Mouse (Mus musculus): Measurements from ENCODE around the gene Slc28a1.

Slc28a1 gene

GRCm38 (mm10) chr7:81114555-81114954 is at the start of gene Slc28a1:
TSS of gene Slc28a1 (plus strand) at chr7:81114799.
- no peaks in the 10 kb centered on the region for H3K36me3 ChIP-seq (ENCODE audit: insufficient read depth, low read length)

GRCm38 (mm10) chr7:81066714-81067113 is 47.9 kb upstream of the Slc28a1 start:
- Histone ChIP-seq H3K27me3 (ENCODE audit: insufficient read depth, low read length) (no peaks in the 10 kb centered on the region), H3K4me1 (replicated peaks; ENCODE audit: low read depth, low read length) (peaks cover 56% of the 10 kb centered on the region), H3K9me3 (ENCODE audit: low read length) (no peaks in the 10 kb centered on the region), H3K4me3 (replicated peaks; ENCODE audit: low read length) (no peak overlapping the region), H3K36me3 (ENCODE audit: insufficient read depth, low read length) (0 out of 2 replicates have a peak, but pooled peaks cover 4% of the 10 kb centered on the region)
- TF ChIP-seq NANOG (IDR thresholded peaks at IDR 0.05; ENCODE audit: borderline replicate concordance, low read length) (no peak), CTCF (conservative IDR thresholded peaks at IDR 0.05; ENCODE audit: low read length) (no peak), POU5F1 (IDR thresholded peaks at IDR 0.05; ENCODE audit: borderline replicate concordance, low read length) (no peak)

More at GRCm38 (mm10) chr7:81114555-81114954, at the start of gene Slc28a1:
- Histone ChIP-seq H3K9me3 (ENCODE audit: low read length) (no peaks in the 10 kb centered on the region), H3K4me1 (replicated peaks; ENCODE audit: low read depth, low read length) (peaks cover 28% of the 10 kb centered on the region), H3K4me3 (replicated peaks; ENCODE audit: low read length) (no peak within 1 kb of the TSS), H3K27me3 (ENCODE audit: insufficient read depth, low read length) (peaks cover 31% of the 10 kb centered on the region)
- no peak for TF ChIP-seq POU5F1 (IDR thresholded peaks at IDR 0.05; ENCODE audit: borderline replicate concordance, low read length)
- TF ChIP-seq CTCF (conservative IDR thresholded peaks at IDR 0.05; ENCODE audit: low read length): no peak
- TF ChIP-seq NANOG (IDR thresholded peaks at IDR 0.05; ENCODE audit: borderline replicate concordance, low read length): no peak

- 0 out of 2 replicates have a peak, but pooled peaks cover 4% of the 10 kb centered on the region for H3K36me3 ChIP-seq (ENCODE audit: insufficient read depth, low read length)
- H3K27me3 ChIP-seq (ENCODE audit: insufficient read depth, low read length): peaks cover 14% of the 10 kb centered on the region
- peaks cover 46% of the 10 kb centered on the region for H3K4me1 ChIP-seq (replicated peaks; ENCODE audit: low read depth, low read length)
- no peaks in the 10 kb centered on the region for H3K9me3 ChIP-seq (ENCODE audit: low read length)
- no peak for TF ChIP-seq POU5F1 (IDR thresholded peaks at IDR 0.05; ENCODE audit: borderline replicate concordance, low read length)
- TF ChIP-seq CTCF (conservative IDR thresholded peaks at IDR 0.05; ENCODE audit: low read length): no peak
- H3K4me3 ChIP-seq (replicated peaks; ENCODE audit: low read length): no peak overlapping the region
Observed at GRCm38 (mm10) chr7:81072463-81072862, 42.1 kb upstream of the Slc28a1 start.

GRCm38 (mm10) chr7:81073273-81073672 is 41.3 kb upstream of the Slc28a1 start:
- H3K27me3 ChIP-seq (ENCODE audit: insufficient read depth, low read length): peaks cover 21% of the 10 kb centered on the region
- TF ChIP-seq NANOG (IDR thresholded peaks at IDR 0.05; ENCODE audit: borderline replicate concordance, low read length) (no peak), CTCF (conservative IDR thresholded peaks at IDR 0.05; ENCODE audit: low read length) (peak; percentile 90)
- H3K4me1 ChIP-seq (replicated peaks; ENCODE audit: low read depth, low read length): peaks cover 53% of the 10 kb centered on the region
- H3K9me3 ChIP-seq (ENCODE audit: low read length): no peaks in the 10 kb centered on the region
- 0 out of 2 replicates have a peak, but pooled peaks cover 4% of the 10 kb centered on the region for H3K36me3 ChIP-seq (ENCODE audit: insufficient read depth, low read length)
- no peak overlapping the region for H3K4me3 ChIP-seq (replicated peaks; ENCODE audit: low read length)

- Histone ChIP-seq H3K4me3 (replicated peaks; ENCODE audit: low read length) (peak overlapping the region; percentile 41), H3K9me3 (ENCODE audit: low read length) (no peaks in the 10 kb centered on the region), H3K27me3 (ENCODE audit: insufficient read depth, low read length) (peaks cover 33% of the 10 kb centered on the region), H3K36me3 (ENCODE audit: insufficient read depth, low read length) (0 out of 2 replicates have a peak, but pooled peaks cover 4% of the 10 kb centered on the region), H3K4me1 (replicated peaks; ENCODE audit: low read depth, low read length) (peaks cover 48% of the 10 kb centered on the region)
- TF ChIP-seq POU5F1 (IDR thresholded peaks at IDR 0.05; ENCODE audit: borderline replicate concordance, low read length) (no peak), CTCF (conservative IDR thresholded peaks at IDR 0.05; ENCODE audit: low read length) (no peak)
Observed at GRCm38 (mm10) chr7:81074546-81074945, 40.1 kb upstream of the Slc28a1 start.

- TF ChIP-seq NANOG (IDR thresholded peaks at IDR 0.05; ENCODE audit: borderline replicate concordance, low read length): no peak
- Histone ChIP-seq H3K4me3 (replicated peaks; ENCODE audit: low read length) (0 out of 2 replicates have a peak overlapping the region, but pooled peaks have one; percentile 41), H3K27me3 (ENCODE audit: insufficient read depth, low read length) (peaks cover 36% of the 10 kb centered on the region), H3K4me1 (replicated peaks; ENCODE audit: low read depth, low read length) (peaks cover 48% of the 10 kb centered on the region), H3K9me3 (ENCODE audit: low read length) (no peaks in the 10 kb centered on the region), H3K36me3 (ENCODE audit: insufficient read depth, low read length) (0 out of 2 replicates have a peak, but pooled peaks cover 4% of the 10 kb centered on the region)
Observed at GRCm38 (mm10) chr7:81075299-81075698, 39.3 kb upstream of the Slc28a1 start.

- peaks cover 36% of the 10 kb centered on the region for H3K27me3 ChIP-seq (ENCODE audit: insufficient read depth, low read length)
- 0 out of 2 replicates have a peak, but pooled peaks cover 2% of the 10 kb centered on the region for H3K36me3 ChIP-seq (ENCODE audit: insufficient read depth, low read length)
- H3K9me3 ChIP-seq (ENCODE audit: low read length): no peaks in the 10 kb centered on the region
- 0 out of 2 replicates have a peak overlapping the region, but pooled peaks have one; percentile 41 for H3K4me3 ChIP-seq (replicated peaks; ENCODE audit: low read length)
- TF ChIP-seq CTCF (conservative IDR thresholded peaks at IDR 0.05; ENCODE audit: low read length) (no peak), NANOG (IDR thresholded peaks at IDR 0.05; ENCODE audit: borderline replicate concordance, low read length) (no peak), POU5F1 (IDR thresholded peaks at IDR 0.05; ENCODE audit: borderline replicate concordance, low read length) (no peak)
- peaks cover 50% of the 10 kb centered on the region for H3K4me1 ChIP-seq (replicated peaks; ENCODE audit: low read depth, low read length)
Observed at GRCm38 (mm10) chr7:81075732-81076131, 38.9 kb upstream of the Slc28a1 start.

- peaks cover 36% of the 10 kb centered on the region for H3K27me3 ChIP-seq (ENCODE audit: insufficient read depth, low read length)
- H3K4me1 ChIP-seq (replicated peaks; ENCODE audit: low read depth, low read length): peaks cover 53% of the 10 kb centered on the region
- no peak for TF ChIP-seq POU5F1 (IDR thresholded peaks at IDR 0.05; ENCODE audit: borderline replicate concordance, low read length)
- no peak for TF ChIP-seq CTCF (conservative IDR thresholded peaks at IDR 0.05; ENCODE audit: low read length)
- TF ChIP-seq NANOG (IDR thresholded peaks at IDR 0.05; ENCODE audit: borderline replicate concordance, low read length): no peak
- H3K36me3 ChIP-seq (ENCODE audit: insufficient read depth, low read length): no peaks in the 10 kb centered on the region
- H3K9me3 ChIP-seq (ENCODE audit: low read length): no peaks in the 10 kb centered on the region
- H3K4me3 ChIP-seq (replicated peaks; ENCODE audit: low read length): peak overlapping the region; percentile 49; the same call in 1 of the 2 replicates
Observed at GRCm38 (mm10) chr7:81077009-81077408, 37.6 kb upstream of the Slc28a1 start.

GRCm38 (mm10) chr7:81078740-81079139 is 35.9 kb upstream of the Slc28a1 start:
- H3K36me3 ChIP-seq (ENCODE audit: insufficient read depth, low read length): no peaks in the 10 kb centered on the region
- no peak overlapping the region for H3K4me3 ChIP-seq (replicated peaks; ENCODE audit: low read length)
- peaks cover 36% of the 10 kb centered on the region for H3K27me3 ChIP-seq (ENCODE audit: insufficient read depth, low read length)
- TF ChIP-seq CTCF (conservative IDR thresholded peaks at IDR 0.05; ENCODE audit: low read length) (no peak), POU5F1 (IDR thresholded peaks at IDR 0.05; ENCODE audit: borderline replicate concordance, low read length) (no peak), NANOG (IDR thresholded peaks at IDR 0.05; ENCODE audit: borderline replicate concordance, low read length) (no peak)
- H3K9me3 ChIP-seq (ENCODE audit: low read length): no peaks in the 10 kb centered on the region
- peaks cover 61% of the 10 kb centered on the region for H3K4me1 ChIP-seq (replicated peaks; ENCODE audit: low read depth, low read length)

Measured in E14TG2a.4 (cell line).